Mouse (Mus musculus) granulocyte monocyte progenitor cell, adult 5-6 weeks (primary cell): Measurements from ENCODE around the gene Sap30. TPM values are rescaled to one million over a fixed set of nuclear protein-coding genes. Genes with fewer than 3 reads are reported as not detected.
"Not testable (repeated sequence)": the region's sequence is repeated elsewhere in the genome, so short reads cannot be mapped to it uniquely, and the experiment has no call there.

Experiments
- ATAC-seq: replicated peaks from 2 replicates; pipeline ENCODE4 v1.8.0; 2016; ENCODE audit warnings: mild to moderate bottlenecking, moderate TSS enrichment, inconsistent platforms; ENCODE audit not compliant: poor library complexity, severe bottlenecking
- total RNA-seq, 2 experiments: library from RNA; stranded (forward) in 1 of 2; stranded (reverse) in 1 of 2; fragments of 200-712, 200-1000 nt in 1 of 2; fragments of >200 nt in 1 of 2; fragmentation: Nextera tagmentation in 1 of 2; gene quantifications; 2 replicates each; pipeline ENCODE4 v1.2.3; 2014 to 2017

Gene Sap30
- 21.9 and 24.6 TPM in 2 replicates for total RNA-seq (2014; fragmentation: Nextera tagmentation)
- 73.7 and 93.3 TPM in 2 replicates for total RNA-seq (2017)

- ATAC-seq = peak; percentile 88
These were observed at the start of gene Sap30 for GRCm38 (mm10) chr8:57487441-57488155. TSS of gene Sap30 (minus strand) at chr8:57487860.

GRCm38 (mm10) chr8:57536167-57536566, 48.5 kb upstream of the Sap30 start:
- no peak for ATAC-seq

GRCm38 (mm10) chr8:57534495-57534894, 46.8 kb upstream of the Sap30 start:
- no peak for ATAC-seq

GRCm38 (mm10) chr8:57533106-57533505, 45.4 kb upstream of the Sap30 start:
- ATAC-seq = no peak

- ATAC-seq = no peak
These were observed 44.6 kb upstream of the Sap30 start for GRCm38 (mm10) chr8:57532223-57532622.

- ATAC-seq = peak; percentile 86
These were observed 43.1 kb upstream of the Sap30 start for GRCm38 (mm10) chr8:57530666-57531349.

- no peak for ATAC-seq
These were observed 42.6 kb upstream of the Sap30 start for GRCm38 (mm10) chr8:57530238-57530637.

GRCm38 (mm10) chr8:57528036-57528435, 40.4 kb upstream of the Sap30 start:
- no peak for ATAC-seq

GRCm38 (mm10) chr8:57520186-57520786, 32.6 kb upstream of the Sap30 start:
- ATAC-seq = no peak

- ATAC-seq = no peak
These were observed 30.1 kb upstream of the Sap30 start for GRCm38 (mm10) chr8:57517723-57518122.

GRCm38 (mm10) chr8:57516685-57517084, 29.0 kb upstream of the Sap30 start:
- ATAC-seq = not testable (repeated sequence)

GRCm38 (mm10) chr8:57513178-57513661, 25.6 kb upstream of the Sap30 start:
- ATAC-seq = not testable (repeated sequence)

GRCm38 (mm10) chr8:57512141-57513056, 24.7 kb upstream of the Sap30 start:
- no peak for ATAC-seq

GRCm38 (mm10) chr8:57511316-57512118, 23.9 kb upstream of the Sap30 start, which contains the start of gene Hmgb2:
TSS of gene Hmgb2 (plus strand) at chr8:57511907.
- peak; percentile 94 for ATAC-seq

- ATAC-seq = no peak
These were observed 23.2 kb upstream of the Sap30 start for GRCm38 (mm10) chr8:57510791-57511315.

GRCm38 (mm10) chr8:57508657-57509056, 21.0 kb upstream of the Sap30 start:
- ATAC-seq = no peak

GRCm38 (mm10) chr8:57507556-57508063, 19.9 kb upstream of the Sap30 start:
- ATAC-seq = no peak

- not testable (repeated sequence) for ATAC-seq
These were observed 17.8 kb upstream of the Sap30 start for GRCm38 (mm10) chr8:57505500-57505899.

GRCm38 (mm10) chr8:57503641-57504040, 16.0 kb upstream of the Sap30 start:
- ATAC-seq = peak; percentile 90
